Mouse (Mus musculus): ENCODE data around the gene Nubp2. TPM values are rescaled to one million over a fixed set of nuclear protein-coding genes. Genes with fewer than 3 reads are reported as not detected.

Gene Nubp2
- polyA plus RNA-seq, 1 experiment = 29.8 TPM

GRCm38 (mm10) chr17:24891321-24891720 is 5.2 kb upstream of the Nubp2 start:
- H3K9me3 ChIP-seq (replicated peaks; ENCODE audit: control insufficient read depth, insufficient read depth, low read length, poor library complexity, severe bottlenecking) = no peaks in the 10 kb centered on the region
- H3K4me1 ChIP-seq (ENCODE audit: control insufficient read depth, insufficient read depth, low read length) = no peaks in the 10 kb centered on the region
- no peak overlapping the region for H3K27ac ChIP-seq (ENCODE audit: insufficient read depth, low read length)
- H3K36me3 ChIP-seq (ENCODE audit: control insufficient read depth, insufficient read depth, low read length, poor library complexity, severe bottlenecking) = no peaks in the 10 kb centered on the region
- TF ChIP-seq POLR2A (IDR thresholded peaks at IDR 0.05; ENCODE audit: insufficient read depth, low read length) (no peak), EP300 (IDR thresholded peaks at IDR 0.05; ENCODE audit: insufficient read depth, low read depth, low read length) (no peak), CTCF (IDR thresholded peaks at IDR 0.05; ENCODE audit: low read depth, low read length) (no peak)
- H3K27me3 ChIP-seq (ENCODE audit: control insufficient read depth, insufficient read depth, low read length, poor library complexity, severe bottlenecking) = no peaks in the 10 kb centered on the region
- no peak overlapping the region for H3K4me3 ChIP-seq (ENCODE audit: low read depth, low read length)
- H3K9ac ChIP-seq (ENCODE audit: low read depth, poor library complexity, severe bottlenecking) = no peak overlapping the region

- Histone ChIP-seq H3K4me1 (ENCODE audit: control insufficient read depth, insufficient read depth, low read length) (no peaks in the 10 kb centered on the region), H3K9me3 (replicated peaks; ENCODE audit: control insufficient read depth, insufficient read depth, low read length, poor library complexity, severe bottlenecking) (no peaks in the 10 kb centered on the region), H3K4me3 (ENCODE audit: low read depth, low read length) (no peak overlapping the region), H3K36me3 (ENCODE audit: control insufficient read depth, insufficient read depth, low read length, poor library complexity, severe bottlenecking) (no peaks in the 10 kb centered on the region), H3K27me3 (ENCODE audit: control insufficient read depth, insufficient read depth, low read length, poor library complexity, severe bottlenecking) (no peaks in the 10 kb centered on the region), H3K9ac (ENCODE audit: low read depth, poor library complexity, severe bottlenecking) (no peak overlapping the region), H3K27ac (ENCODE audit: insufficient read depth, low read length) (no peak overlapping the region)
- TF ChIP-seq EP300 (IDR thresholded peaks at IDR 0.05; ENCODE audit: insufficient read depth, low read depth, low read length) = no peak
- TF ChIP-seq CTCF (IDR thresholded peaks at IDR 0.05; ENCODE audit: low read depth, low read length) = no peak
- TF ChIP-seq POLR2A (IDR thresholded peaks at IDR 0.05; ENCODE audit: insufficient read depth, low read length) = no peak
Measured at GRCm38 (mm10) chr17:24890151-24891092, 4.3 kb upstream of the Nubp2 start.

DNA sequence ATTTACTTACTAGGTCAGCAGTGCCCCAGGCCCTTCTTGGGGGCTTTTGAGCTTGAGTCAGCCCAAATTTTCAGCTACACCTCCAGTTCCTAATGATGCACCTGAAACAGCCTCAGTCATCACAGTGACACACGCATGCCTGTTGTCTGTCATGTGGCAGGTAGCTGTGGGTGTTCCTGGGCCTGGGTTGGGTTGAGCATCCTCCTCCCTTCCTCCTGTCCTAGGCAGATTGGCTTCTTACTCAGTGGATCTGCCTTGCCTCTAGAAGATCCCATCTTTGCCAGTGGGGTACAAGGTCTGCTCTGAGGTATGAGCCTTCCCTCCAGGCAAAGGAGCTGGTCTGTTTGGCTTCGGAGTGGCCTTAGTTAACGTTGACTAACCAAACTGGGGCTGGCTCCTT is 2.7 kb upstream of the Nubp2 start:
- Histone ChIP-seq H3K9me3 (replicated peaks; ENCODE audit: control insufficient read depth, insufficient read depth, low read length, poor library complexity, severe bottlenecking) (no peaks in the 10 kb centered on the region), H3K27me3 (ENCODE audit: control insufficient read depth, insufficient read depth, low read length, poor library complexity, severe bottlenecking) (no peaks in the 10 kb centered on the region), H3K4me3 (ENCODE audit: low read depth, low read length) (no peak overlapping the region), H3K4me1 (ENCODE audit: control insufficient read depth, insufficient read depth, low read length) (no peaks in the 10 kb centered on the region), H3K27ac (ENCODE audit: insufficient read depth, low read length) (no peak overlapping the region), H3K36me3 (ENCODE audit: control insufficient read depth, insufficient read depth, low read length, poor library complexity, severe bottlenecking) (no peaks in the 10 kb centered on the region), H3K9ac (ENCODE audit: low read depth, poor library complexity, severe bottlenecking) (no peak overlapping the region)
- TF ChIP-seq EP300 (IDR thresholded peaks at IDR 0.05; ENCODE audit: insufficient read depth, low read depth, low read length) (no peak), CTCF (IDR thresholded peaks at IDR 0.05; ENCODE audit: low read depth, low read length) (no peak), POLR2A (IDR thresholded peaks at IDR 0.05; ENCODE audit: insufficient read depth, low read length) (no peak)

- Histone ChIP-seq H3K27me3 (ENCODE audit: control insufficient read depth, insufficient read depth, low read length, poor library complexity, severe bottlenecking) (no peaks in the 10 kb centered on the region), H3K27ac (ENCODE audit: insufficient read depth, low read length) (no peak overlapping the region), H3K9ac (ENCODE audit: low read depth, poor library complexity, severe bottlenecking) (peak overlapping the region; percentile 85), H3K4me3 (ENCODE audit: low read depth, low read length) (peak overlapping the region; percentile 91), H3K9me3 (replicated peaks; ENCODE audit: control insufficient read depth, insufficient read depth, low read length, poor library complexity, severe bottlenecking) (no peaks in the 10 kb centered on the region), H3K36me3 (ENCODE audit: control insufficient read depth, insufficient read depth, low read length, poor library complexity, severe bottlenecking) (0 out of 2 replicates have a peak, but pooled peaks cover 3% of the 10 kb centered on the region), H3K4me1 (ENCODE audit: control insufficient read depth, insufficient read depth, low read length) (no peaks in the 10 kb centered on the region)
- TF ChIP-seq POLR2A (IDR thresholded peaks at IDR 0.05; ENCODE audit: insufficient read depth, low read length) (no peak), CTCF (IDR thresholded peaks at IDR 0.05; ENCODE audit: low read depth, low read length) (no peak), EP300 (IDR thresholded peaks at IDR 0.05; ENCODE audit: insufficient read depth, low read depth, low read length) (no peak)
Measured at GRCm38 (mm10) chr17:24887291-24888080, 1.3 kb upstream of the Nubp2 start.

GRCm38 (mm10) chr17:24886932-24887271 is 753 bp upstream of the Nubp2 start:
- Histone ChIP-seq H3K36me3 (ENCODE audit: control insufficient read depth, insufficient read depth, low read length, poor library complexity, severe bottlenecking) (0 out of 2 replicates have a peak, but pooled peaks cover 3% of the 10 kb centered on the region), H3K4me3 (ENCODE audit: low read depth, low read length) (peak overlapping the region; percentile 91), H3K27me3 (ENCODE audit: control insufficient read depth, insufficient read depth, low read length, poor library complexity, severe bottlenecking) (no peaks in the 10 kb centered on the region), H3K4me1 (ENCODE audit: control insufficient read depth, insufficient read depth, low read length) (no peaks in the 10 kb centered on the region), H3K27ac (ENCODE audit: insufficient read depth, low read length) (no peak overlapping the region), H3K9me3 (replicated peaks; ENCODE audit: control insufficient read depth, insufficient read depth, low read length, poor library complexity, severe bottlenecking) (no peaks in the 10 kb centered on the region), H3K9ac (ENCODE audit: low read depth, poor library complexity, severe bottlenecking) (peak overlapping the region; percentile 85)
- TF ChIP-seq EP300 (IDR thresholded peaks at IDR 0.05; ENCODE audit: insufficient read depth, low read depth, low read length) (no peak), POLR2A (IDR thresholded peaks at IDR 0.05; ENCODE audit: insufficient read depth, low read length) (no peak), CTCF (IDR thresholded peaks at IDR 0.05; ENCODE audit: low read depth, low read length) (no peak)

Data from ES-Bruce4 (cell line).